Mouse (Mus musculus): ENCODE measurements around the gene Fhl1.

The Fhl1 gene

DNA sequence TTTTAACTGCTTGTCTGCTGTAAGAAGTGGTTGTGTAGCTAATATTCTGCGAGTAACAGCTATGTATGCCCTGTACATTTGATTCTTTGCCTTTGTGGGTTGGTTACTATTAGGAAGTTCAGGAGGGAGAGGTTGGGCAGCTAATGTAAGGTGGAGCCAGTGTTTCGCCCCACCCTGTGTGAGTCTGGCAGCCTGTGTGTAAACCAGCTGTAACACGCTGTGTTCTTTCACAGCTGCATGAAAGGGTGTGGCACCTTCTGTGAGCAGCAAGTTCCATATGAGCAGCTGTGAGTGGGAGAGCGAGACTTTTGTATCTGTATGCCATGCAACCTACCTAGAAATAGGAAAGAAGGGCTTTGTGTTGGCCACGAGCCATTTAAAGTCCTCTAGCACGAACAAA is 20.6 kb downstream of the Fhl1 start:
- DNase-seq (ENCODE audit: low spot score), result no peak

DNA sequence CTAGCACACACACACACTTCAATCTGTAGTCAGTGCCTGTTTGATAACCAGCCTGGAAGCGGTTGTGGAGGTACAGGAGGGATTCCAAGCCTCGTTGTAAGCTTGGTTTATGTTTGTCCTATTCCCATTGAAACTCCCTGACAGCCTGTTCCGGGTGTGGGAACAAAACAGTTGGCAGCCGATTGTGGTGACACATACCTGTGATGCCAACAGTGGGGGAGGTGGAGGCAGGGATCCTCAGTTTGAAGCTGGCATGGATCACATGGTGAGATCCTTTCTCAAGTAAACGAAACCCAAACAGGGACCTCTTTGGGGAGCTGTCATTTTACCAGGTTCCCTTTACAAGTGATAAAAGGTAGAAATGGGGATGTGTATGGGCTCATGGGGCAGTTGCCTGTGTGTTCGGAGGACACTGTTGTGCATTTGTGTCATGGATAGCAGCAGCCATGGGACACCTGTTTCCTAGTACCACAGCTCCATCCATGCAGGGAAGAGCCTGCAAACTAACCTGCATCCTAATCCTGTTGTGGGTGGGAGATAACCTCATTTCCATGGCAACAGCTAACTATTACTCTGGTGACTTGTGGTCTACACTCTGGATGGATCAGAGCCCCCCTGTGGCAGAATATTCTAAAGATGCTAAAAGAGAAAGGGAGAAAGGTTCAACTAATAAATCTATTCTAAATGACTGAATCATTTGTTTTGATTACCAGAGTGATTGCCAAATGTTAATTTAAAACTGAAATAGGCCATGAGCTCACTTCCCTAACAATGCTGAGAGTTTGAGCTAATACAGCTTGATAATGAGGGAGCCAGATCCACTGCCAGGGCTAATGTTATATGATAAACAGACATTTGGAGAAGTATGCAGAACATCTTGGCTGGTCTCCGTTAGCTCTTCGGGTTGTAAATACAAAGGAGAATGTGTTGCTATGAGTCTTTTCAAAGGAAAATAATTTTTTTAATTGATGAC is 22.0 kb downstream of the Fhl1 start:
- DNase-seq (ENCODE audit: low spot score), result peak; percentile 29

DNA sequence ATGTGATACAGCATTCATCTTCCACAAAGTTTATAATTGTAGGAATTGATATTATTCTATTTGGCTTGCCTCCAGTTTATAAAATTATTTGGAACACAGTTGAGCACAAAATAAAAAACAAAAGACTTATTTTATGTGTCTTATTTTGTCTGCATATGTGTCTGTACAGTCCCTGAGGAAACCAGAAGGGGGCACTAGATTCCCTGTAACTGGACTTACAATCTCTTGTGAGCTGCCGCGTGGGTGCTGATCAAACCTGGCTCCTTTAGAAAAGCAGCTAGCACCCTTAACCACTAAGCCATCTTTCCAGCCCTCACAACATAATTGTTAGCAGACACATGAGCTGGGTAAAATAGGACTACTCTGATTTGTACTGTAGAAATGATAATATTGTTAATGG is 24.1 kb downstream of the Fhl1 start:
- DNase-seq (ENCODE audit: low spot score), result peak; percentile 26

DNA sequence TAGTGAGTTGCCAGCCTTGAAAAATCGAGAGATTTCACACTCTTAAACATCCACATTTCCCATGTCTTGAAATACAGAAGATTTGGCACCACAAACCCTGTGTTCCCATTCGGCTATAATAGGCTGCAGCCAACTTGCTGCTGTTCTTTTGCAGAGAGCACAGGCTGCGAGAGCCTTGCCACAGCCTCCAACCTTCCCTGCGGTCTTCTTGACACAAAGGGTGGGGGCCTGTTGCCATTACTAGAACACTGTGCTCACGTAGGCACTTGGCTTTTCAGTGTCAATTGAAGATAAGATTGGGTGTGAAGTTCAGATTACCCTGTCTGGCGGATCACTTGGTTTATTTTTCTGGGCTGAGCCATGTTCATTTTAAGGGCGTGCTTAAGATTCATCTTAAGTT is 24.8 kb downstream of the Fhl1 start:
- no peak for DNase-seq (ENCODE audit: low spot score)

DNA sequence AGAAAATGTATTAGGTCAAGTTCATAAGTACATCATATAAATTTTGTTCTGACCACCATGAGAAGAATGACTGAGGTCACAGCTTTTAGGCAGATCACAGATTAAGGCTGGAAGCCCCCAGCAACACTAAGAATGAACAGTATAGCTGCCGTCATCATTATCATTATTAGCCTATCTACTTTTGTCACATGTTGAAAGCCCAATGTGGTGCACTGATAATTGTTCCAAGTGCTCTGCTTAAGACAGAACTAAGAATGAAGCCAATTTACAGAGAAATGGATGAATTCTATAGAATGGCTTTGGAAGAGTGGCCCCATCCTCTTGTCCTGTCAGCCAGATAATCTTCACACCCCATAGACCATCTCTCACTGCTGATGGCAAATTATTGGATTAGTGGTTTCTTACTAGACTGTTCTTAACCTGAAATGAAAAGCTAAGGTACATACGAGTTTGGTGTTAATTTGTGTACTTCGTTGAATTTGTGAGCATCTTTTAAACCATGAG is 28.7 kb downstream of the Fhl1 start:
- no peak for DNase-seq (ENCODE audit: low spot score)

DNA sequence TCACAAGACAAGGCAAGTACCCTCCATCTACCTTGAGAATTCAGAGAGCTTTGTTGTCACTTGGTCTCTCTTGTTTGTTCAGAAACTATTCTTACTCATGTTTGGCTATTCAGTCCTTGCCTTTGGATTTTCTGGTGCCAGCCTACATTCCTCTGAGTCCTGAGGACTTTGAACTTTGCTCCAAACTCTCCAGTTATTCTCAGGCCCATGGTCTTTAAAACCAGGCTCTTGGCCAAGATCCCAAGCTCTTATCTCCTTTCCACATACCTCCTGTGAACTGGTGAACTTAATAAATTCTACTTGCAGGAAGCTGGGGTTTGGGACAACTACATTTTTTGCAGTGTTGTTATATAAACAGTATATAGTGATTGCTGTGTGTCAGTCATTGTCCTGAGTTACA is 38.3 kb downstream of the Fhl1 start:
- DNase-seq (ENCODE audit: low spot score), result no peak

DNA sequence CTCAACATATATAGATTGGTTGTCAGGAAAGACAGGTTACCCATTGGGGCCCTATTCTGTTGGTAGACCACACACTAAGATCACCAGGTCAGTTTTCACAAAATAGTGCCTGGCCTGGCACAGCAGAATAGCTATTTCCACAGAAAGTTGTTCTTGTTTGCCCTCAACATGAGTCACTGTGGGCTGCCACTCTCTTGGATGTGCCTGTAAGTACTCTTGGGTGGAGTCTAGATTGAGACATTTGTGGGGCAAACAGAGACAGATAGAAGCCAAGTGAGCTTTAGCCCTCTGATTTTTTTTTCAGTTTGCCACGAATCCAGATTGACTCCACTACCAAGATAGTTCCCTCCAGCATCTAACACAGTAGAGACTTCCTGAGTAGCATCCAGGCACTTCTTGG is 40.2 kb downstream of the Fhl1 start:
- no peak for DNase-seq (ENCODE audit: low spot score)

DNA sequence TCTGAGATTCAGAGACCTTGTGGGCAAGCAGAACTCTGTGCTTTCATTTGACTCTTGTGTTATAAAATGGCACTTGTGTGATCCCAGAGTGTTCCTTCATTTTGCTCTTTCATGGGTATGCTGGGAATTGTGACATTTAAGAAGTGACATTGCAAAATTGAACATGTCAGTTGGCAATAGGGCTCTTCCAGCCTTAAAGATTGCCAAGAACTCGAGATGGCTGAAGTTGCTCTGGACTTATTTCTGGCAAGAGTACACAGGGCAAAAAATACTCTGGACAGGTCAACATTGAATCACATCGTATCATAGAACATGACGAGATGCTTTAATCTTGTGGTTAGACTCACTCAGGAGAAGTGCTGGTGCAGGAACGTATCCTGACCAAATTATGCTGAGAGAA is 41.7 kb downstream of the Fhl1 start:
- DNase-seq (ENCODE audit: low spot score), result no peak

DNA sequence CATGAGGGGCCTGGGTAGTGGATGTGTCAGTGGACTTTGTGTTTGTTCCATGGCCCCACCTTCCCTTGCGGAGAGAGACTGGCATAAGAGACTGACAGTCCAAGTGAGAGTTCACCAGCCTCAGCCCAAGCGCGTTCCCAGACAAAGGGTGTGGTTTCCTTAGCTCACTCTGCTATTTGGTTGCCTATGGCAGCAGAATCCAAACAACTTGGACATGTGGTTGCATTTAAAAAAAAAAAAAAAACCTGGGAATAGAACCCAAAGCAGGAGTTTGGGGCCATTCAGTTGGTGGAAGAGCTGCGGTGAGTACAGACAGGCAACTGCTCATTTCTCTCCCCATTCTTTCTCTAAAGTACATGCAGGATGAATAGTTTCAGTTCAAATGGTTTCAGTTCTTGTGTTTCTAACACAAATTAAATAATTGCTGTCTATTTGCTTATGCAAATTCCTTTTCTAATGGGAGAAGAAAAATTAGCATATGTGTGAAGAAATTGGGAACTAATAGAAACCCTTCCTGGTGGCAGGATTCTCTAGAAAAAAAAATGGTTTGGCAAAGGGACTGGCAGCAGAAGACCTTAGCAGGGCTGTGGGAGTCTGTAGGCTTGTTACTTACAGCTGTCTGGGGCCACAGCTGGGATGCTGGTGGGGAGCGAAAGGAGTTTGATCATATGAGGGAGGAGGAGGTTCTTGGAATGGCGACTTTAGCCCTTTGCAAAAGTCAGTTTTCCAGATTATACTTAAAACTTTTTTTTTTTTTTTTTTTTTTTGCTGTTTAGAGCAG is 54.9 kb downstream of the Fhl1 start:
- no peak for DNase-seq (ENCODE audit: low spot score)

DNA sequence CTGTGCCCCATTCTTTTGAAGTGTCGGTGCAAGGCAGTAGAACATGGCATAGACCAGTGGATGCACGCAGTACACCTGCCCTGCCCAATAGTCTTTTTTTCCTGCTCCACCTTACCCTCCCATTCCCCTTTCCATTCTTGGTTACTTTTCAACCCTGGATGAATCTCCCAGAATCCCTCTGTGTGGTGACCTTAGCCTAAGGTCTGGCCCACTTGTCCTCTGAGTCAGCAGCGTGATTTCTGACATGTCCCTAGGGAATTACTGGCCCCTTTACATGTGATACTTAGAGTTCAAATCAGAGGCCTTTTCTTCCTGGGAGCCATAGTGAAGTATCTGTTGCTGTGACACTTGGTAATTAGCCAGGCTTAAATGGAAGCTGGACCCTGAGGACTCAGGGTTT is 55.9 kb downstream of the Fhl1 start:
- no peak for DNase-seq (ENCODE audit: low spot score)

DNA sequence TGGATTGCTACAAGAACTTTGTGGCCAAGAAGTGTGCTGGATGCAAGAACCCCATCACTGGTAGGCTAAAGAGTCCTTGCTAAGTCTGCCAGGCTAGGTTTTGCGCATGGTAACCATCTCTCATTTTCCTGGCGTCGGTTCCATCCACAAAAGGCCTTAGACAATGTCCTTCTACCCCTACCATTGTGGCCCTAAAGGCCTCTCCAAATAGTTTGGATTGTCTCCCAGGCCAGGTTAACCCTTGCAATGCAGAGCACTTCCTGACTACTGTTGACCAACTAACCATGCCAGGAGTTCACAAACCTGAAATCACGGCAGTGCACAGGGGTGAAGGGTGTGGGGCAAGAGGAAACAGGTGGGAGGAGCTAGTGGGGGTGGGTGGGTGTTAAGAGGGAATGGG is 59.0 kb downstream of the Fhl1 start:
- no peak for DNase-seq (ENCODE audit: low spot score)

DNA sequence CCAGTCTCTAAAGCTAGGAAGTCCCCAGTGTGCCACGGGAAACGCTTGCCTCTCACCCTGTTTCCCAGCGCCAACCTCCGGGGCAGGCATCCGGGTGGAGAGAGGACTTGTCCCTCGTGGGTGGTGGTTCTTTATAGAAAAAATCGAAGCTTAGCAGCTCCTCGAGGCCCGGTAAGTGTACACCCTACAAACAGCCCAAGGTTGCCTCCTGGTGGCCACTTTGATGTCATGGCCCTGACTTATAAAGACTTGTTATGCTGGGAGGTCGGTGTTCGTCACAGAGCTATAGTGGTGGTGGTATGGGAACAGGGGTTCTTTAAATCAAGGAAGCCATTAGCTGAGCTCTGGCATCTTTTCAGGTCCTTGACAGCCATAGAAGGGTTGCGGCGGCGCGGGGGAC is 59.7 kb downstream of the Fhl1 start:
- DNase-seq (ENCODE audit: low spot score), result peak; percentile 57

DNA sequence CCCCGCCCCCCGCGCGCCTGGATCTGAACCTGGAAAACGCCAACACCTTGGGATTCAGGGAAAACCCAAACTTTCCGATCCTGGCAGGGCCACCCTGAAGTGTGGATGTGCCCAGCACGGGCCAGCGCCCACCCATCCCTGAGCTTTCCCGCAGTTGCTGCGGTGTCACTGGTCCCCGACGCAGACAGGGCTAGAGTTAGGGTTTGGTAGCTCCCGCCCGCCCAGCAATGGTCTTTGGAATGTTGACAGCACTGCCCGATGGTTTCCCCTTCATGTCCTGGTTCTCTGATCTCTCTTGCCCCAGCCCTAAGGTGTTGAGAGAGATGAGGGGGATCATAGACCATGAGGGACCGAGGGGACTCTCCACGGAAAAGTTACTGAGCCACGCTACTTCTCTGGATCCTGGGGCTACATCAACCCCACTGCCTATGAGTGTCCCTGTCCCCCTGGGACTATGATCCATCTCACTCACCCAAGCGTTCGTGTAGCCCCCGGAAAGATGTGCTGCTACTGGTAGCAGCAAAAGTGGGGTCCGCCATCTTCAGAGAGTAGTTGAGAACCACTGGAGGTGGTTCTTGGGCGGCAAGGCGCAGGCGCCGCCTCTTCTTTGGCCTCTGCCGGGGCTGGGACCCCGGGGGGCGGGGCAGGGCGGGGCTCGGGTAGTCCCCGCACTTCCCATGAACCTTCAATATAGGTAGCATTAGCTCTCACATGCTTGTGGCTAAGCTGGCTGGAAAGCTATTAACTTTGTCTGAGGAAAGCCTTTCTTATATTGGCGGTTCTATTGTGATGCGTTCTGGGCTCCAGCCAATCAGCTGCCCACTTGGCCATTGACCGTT is 90.4 kb downstream of the Fhl1 start, which contains the start of gene Map7d3:
Map7d3 (minus strand) TSS at position 562 of the 839 bp plus-strand sequence.
- no peak for DNase-seq (ENCODE audit: low spot score)

DNA sequence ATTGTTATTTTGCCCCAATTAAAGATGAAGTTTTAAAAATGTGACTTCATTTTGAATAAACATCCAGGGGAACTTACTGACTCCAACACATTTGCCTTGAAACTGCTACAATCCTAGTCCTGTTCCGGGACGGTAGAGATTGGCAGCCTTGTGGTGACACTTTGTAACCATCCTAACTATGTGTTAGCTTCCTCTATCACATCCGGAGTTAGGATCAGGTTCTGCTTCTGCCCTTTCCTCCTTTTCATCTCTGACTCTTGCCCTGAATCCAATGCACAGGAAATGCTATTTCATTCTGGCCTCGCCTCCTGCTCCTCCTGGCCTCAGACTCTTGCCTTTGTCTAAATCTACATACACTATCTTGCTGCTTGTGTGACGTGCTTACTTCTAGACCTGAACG is 95.9 kb downstream of the Fhl1 start:
- DNase-seq (ENCODE audit: low spot score), result no peak

DNA sequence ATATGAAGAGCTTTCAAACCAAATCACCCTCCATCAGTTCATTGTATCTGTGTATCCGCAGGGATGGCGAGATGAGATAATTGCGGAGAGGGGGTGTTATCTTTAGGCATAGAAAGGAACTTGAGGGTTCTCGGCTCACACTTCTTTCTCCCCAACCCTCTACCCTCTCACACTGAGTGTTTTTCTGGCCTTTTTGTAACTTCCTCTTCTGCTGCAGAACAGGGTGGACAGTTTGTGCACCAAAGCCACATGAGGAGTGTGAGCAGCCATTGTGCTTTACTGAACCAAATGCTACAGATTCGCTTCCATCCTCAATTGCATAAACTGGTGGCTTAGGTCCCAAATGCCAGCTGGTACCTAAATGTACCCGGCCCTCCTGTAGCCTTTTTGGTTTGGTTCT is 104.3 kb downstream of the Fhl1 start:
- DNase-seq (ENCODE audit: low spot score), result no peak

DNA sequence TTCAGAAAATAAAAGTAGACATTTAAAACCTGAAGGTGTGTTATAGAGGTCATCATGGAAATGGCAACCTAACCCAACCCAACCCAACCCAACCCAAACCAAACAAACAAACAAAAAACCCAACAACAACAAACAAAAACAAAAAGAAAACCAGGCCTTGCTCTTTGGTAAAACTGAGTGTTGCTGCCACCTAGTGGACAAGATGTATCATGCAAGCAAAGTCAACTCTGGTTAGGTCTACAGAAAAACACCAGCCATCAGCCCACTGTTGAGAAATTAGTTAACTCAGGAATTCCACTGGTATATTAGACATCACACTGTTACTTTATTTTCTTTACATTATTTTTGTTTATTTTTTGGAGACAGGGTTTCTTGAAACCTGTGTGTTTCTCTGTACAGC is 107.8 kb downstream of the Fhl1 start:
- peak; percentile 9 for DNase-seq (ENCODE audit: low spot score)

DNA sequence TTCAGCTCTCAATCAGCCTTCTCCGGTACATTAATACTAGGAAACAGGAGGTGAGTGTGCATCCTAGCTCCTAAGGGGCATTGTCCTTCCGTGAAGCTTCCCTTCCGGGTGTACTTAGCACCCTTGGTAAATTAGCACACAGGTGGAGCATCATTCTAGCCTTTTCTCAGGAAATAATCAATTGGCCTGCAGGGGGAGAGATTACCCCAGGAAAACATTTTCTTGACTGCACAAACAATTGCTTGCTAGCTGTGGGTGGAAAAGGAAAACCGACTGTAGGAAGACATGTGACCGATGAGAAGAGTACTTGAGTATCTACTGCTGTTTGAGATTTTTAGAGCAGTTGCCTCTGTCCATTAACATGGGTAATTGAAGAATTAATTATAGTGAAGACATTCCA is 109.7 kb downstream of the Fhl1 start:
- DNase-seq (ENCODE audit: low spot score), result peak; percentile 7

Data from layer of hippocampus, adult 11-12 months (tissue).